Mouse (Mus musculus) testis, adult 2 months (tissue): Measurements from ENCODE around the gene Cish.

Experiments
- CTCF ChIP-seq: fragments of 200-500 bp; IDR thresholded peaks from 2 replicates; pipeline ENCODE4 v1.5.1; 2012; ENCODE audit warnings: low read depth, mild to moderate bottlenecking, inconsistent platforms, low read length, moderate library complexity; ENCODE audit not compliant: control insufficient read depth, insufficient read depth, insufficient replicate concordance
- POLR2A ChIP-seq: fragments of 200-500 bp; IDR thresholded peaks from 2 replicates; pipeline ENCODE4 v1.6.1; 2012; ENCODE audit warnings: low read depth, mild to moderate bottlenecking, inconsistent platforms, low read length, moderate library complexity; ENCODE audit not compliant: control insufficient read depth

DNA sequence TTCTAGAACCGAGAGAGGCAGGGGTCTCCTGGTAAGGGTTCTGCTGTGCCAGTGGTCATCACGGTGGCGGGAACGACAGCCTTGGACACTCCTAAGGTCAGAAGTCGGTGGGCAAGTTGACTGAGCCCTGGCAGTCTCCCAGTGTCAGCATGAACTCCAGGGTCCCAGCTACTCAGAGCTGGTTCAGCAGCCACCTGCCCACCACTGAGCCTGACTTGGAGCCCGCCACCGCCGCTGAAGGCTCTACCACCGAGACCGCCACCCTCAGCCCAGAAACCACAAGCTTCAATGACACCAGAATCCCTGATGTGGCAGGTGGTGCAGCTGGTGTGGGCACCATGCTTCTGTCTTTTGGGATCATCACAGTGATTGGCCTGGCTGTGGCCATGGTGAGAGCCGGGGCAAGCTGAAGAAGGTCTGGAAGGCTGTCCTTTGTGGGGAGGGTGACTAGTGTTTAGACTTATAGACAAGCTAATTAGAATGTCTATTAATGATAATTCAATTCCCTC lies 46.4 kb downstream of the Cish start:
- TF ChIP-seq CTCF (no peak), POLR2A (no peak)
